Mouse (Mus musculus) neural tube, embryonic 11.5 days (tissue): ENCODE measurements around the gene C5ar2. TPM values are rescaled to one million over a fixed set of nuclear protein-coding genes. Genes with fewer than 3 reads are reported as not detected.
"Not testable (repeated sequence)": the region's sequence is repeated elsewhere in the genome, so short reads cannot be mapped to it uniquely, and the experiment has no call there.

ENCODE experiments used
- ATAC-seq: fragments of 200-750 bp; cut with Nextera tagmentation; 2 replicates; pipeline ENCODE4 v1.8.0; 2017; ENCODE audit warnings: moderate number of reproducible peaks, mild to moderate bottlenecking, moderate TSS enrichment, moderate library complexity; ENCODE audit not compliant: insufficient read depth, low FRiP score, low TSS enrichment
- DNase-seq: peaks from one replicate; pipeline ENCODE4 v3.0.0-alpha.2; 2015; ENCODE audit warnings: low spot score
- H3K27ac ChIP-seq: fragments of 300-500 bp; sonication (generic); 2 replicates; pipeline ENCODE4 v1.5.1; 2014; ENCODE audit warnings: low read depth, mild to moderate bottlenecking, low read length
- H3K27me3 ChIP-seq: fragments of 300-500 bp; sonication (generic); 2 replicates; pipeline ENCODE4 v1.6.1; 2014; ENCODE audit warnings: mild to moderate bottlenecking, low read length, mixed read lengths; ENCODE audit not compliant: control insufficient read depth, insufficient read depth
- H3K36me3 ChIP-seq: fragments of 300-500 bp; sonication (generic); 2 replicates; pipeline ENCODE4 v1.6.1; 2014; ENCODE audit warnings: mild to moderate bottlenecking, low read length, moderate library complexity, mixed read lengths; ENCODE audit not compliant: control insufficient read depth, insufficient read depth
- H3K4me1 ChIP-seq: fragments of 300-500 bp; sonication (generic); 2 replicates; pipeline ENCODE4 v1.6.1; 2014; ENCODE audit warnings: low read length, mixed read lengths; ENCODE audit not compliant: control insufficient read depth, insufficient read depth
- H3K4me2 ChIP-seq: fragments of 300-500 bp; sonication (generic); 2 replicates; pipeline ENCODE4 v1.6.1; 2014; ENCODE audit warnings: low read depth, mild to moderate bottlenecking, moderate library complexity
- H3K4me3 ChIP-seq: fragments of 300-500 bp; sonication (generic); 2 replicates; pipeline ENCODE4 v1.5.1; 2014; ENCODE audit warnings: low read depth, low read length
- H3K9ac ChIP-seq: fragments of 300-500 bp; sonication (generic); 2 replicates; pipeline ENCODE4 v1.6.1; 2014; ENCODE audit warnings: mild to moderate bottlenecking, low read length
- H3K9me3 ChIP-seq: fragments of 300-500 bp; sonication (generic); 2 replicates; pipeline ENCODE4 v1.6.1; 2016; ENCODE audit warnings: low read length; ENCODE audit not compliant: control insufficient read depth
- WGBS: fragments of 180-500 bp; shearing (Covaris S2); extraction: QIAGEN DNeasy Blood & Tissue Kit; methylation state at CpG from one replicate; pipeline ENCODE4 v1.1.7; 2014; 5-methylcytosine and 5-hydroxymethylcytosine counted together
- polyA plus RNA-seq: library from polyadenylated mRNA; unstranded; fragments of >200 nt; fragmentation: Nextera tagmentation; extraction: Ambion mirVana; gene quantifications from 2 replicates; pipeline ENCODE4 v1.2.1, GENCODE M21; 2014

Gene C5ar2
- polyA plus RNA-seq, 1 experiment from 2014 or later, result not detected

DNA sequence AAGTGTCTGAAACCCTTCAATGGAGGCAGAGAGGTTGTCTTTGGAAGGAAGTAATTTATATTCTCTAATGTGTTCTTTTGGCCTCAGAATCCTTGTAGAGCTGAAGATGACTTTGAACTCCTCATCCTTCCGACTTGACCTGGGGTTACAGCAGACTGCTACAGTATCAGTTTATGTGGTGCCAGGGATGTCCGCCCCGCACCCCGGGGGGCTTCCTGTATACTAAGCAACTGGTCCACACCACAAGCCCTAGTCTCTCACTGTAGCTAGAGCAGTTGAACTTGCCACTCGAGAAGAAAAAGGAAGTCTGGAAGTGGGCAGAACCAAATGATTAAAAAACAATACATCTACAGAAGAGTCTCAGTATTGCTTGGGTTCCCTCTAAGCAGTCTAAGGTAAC lies 19.9 kb upstream of the C5ar2 start:
- 80% methylated on average over 5 of the region's 5 CpGs for WGBS
- DNase-seq (no peak), ATAC-seq (no peak)

DNA sequence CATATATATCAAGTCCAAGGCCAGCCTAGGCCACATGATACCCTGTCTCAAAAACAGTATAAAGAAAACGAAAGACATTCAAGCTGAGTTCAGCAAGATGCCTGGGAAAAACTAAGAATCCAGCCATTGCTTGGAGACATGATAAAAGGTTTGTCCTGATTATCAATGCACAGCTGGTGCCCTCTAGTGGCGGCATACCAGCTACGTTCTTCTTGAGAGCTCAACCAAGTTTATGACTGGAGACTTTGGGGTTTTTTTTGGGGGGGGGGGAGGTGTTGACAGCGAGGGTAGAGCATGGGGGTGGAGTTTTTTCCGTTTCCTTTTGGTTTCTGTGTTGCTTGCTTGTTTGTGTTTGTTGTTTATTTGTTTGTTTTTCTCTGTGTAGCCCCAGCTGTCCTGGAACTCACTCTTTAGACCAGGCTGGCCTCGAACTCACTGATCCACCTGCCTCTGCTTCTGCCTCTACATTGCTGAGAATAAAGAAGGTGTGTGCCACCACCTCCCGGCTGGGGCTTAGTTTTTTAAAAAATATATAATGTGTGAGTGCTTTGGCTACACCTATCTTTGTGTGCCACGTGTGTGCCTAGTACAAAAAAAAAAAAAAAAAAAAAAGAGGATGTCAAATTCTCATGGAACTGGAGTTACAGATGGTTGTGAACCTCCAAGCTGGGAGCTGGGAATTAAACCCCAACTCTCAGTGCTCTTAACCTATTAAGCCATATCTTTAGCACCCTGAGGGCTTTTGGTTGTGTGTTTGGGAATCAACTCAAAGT lies 19.2 kb upstream of the C5ar2 start:
- Histone ChIP-seq H3K4me3 (no peak overlapping the region), H3K27me3 (no peaks in the 10 kb centered on the region), H3K9me3 (no peaks in the 10 kb centered on the region), H3K27ac (no peak overlapping the region), H3K36me3 (no peaks in the 10 kb centered on the region), H3K4me1 (no peaks in the 10 kb centered on the region), H3K4me2 (no peak overlapping the region), H3K9ac (no peak overlapping the region)
- no peak for ATAC-seq
- 31% methylated on average over 8 of the region's 8 CpGs for WGBS
- peak; percentile 76 for DNase-seq

More for the DNA sequence above, 19.9 kb upstream of the C5ar2 start:
- H3K36me3 ChIP-seq, result no peaks in the 10 kb centered on the region
- no peak overlapping the region for H3K27ac ChIP-seq
- H3K27me3 ChIP-seq, result no peaks in the 10 kb centered on the region
- H3K9me3 ChIP-seq, result no peaks in the 10 kb centered on the region
- no peak overlapping the region for H3K9ac ChIP-seq
- no peak overlapping the region for H3K4me2 ChIP-seq
- no peak overlapping the region for H3K4me3 ChIP-seq
- H3K4me1 ChIP-seq, result no peaks in the 10 kb centered on the region

DNA sequence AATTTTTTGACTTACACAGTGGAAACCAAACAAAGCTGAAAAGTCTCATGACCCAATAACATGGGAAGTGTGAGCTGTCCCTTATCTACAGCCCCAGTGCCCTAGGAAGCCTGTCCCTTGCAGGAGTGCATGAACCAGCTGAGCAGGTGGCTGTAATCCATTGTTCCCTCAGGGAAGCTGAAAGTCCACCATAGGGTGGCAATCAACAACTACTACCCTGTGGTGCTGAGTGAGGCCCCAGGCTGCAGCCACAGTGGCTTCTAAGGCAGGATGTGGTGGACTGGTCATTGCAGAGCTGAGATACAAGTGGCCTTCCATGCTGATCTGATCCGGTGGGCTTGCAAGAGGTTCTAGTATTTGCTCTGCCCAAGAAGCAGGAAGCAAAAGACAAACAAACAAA lies 17.1 kb upstream of the C5ar2 start:
- ATAC-seq, result no peak
- Histone ChIP-seq H3K9me3 (no peaks in the 10 kb centered on the region), H3K27ac (no peak overlapping the region), H3K27me3 (no peaks in the 10 kb centered on the region), H3K4me3 (no peak overlapping the region), H3K9ac (no peak overlapping the region), H3K4me2 (no peak overlapping the region), H3K4me1 (no peaks in the 10 kb centered on the region), H3K36me3 (no peaks in the 10 kb centered on the region)
- DNase-seq, result no peak
- 68% methylated on average over 1 of the region's 1 CpGs for WGBS

DNA sequence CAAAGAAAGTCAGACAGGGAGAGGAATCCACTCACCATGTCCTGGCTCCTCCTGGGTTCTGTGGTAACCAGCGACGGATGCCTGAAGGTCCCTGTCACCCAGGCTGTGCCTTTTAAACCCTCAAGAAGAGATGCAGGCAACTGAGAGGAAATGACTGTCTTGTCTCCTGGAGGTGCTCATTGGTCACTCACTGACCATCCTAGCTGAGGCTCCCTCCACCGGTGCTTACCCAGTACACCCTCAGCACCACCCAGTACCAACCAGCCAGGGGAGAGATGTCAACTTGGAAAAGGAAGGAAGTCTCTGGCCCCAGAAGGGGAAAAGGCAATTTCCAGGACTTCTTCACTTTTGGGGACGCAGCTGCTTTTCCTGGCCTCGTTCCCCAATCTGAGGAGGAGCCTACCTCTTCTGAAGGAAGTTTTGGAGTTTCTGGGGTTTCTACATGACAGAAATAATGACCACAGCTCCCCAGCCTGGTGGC lies 15.2 kb upstream of the C5ar2 start, which contains the start of gene C5ar1:
Gene C5ar1, minus strand, starts transcription at position 431 of the 481 bp plus-strand sequence.
- Histone ChIP-seq H3K27ac (no peak within 1 kb of the TSS), H3K9me3 (no peaks in the 10 kb centered on the region), H3K27me3 (no peaks in the 10 kb centered on the region), H3K4me2 (no peak within 1 kb of the TSS), H3K4me1 (no peaks in the 10 kb centered on the region), H3K9ac (no peak within 1 kb of the TSS), H3K4me3 (no peak within 1 kb of the TSS), H3K36me3 (no peaks in the 10 kb centered on the region)
- 90% methylated on average over 5 of the region's 5 CpGs for WGBS
- ATAC-seq (no peak), DNase-seq (no peak)

DNA sequence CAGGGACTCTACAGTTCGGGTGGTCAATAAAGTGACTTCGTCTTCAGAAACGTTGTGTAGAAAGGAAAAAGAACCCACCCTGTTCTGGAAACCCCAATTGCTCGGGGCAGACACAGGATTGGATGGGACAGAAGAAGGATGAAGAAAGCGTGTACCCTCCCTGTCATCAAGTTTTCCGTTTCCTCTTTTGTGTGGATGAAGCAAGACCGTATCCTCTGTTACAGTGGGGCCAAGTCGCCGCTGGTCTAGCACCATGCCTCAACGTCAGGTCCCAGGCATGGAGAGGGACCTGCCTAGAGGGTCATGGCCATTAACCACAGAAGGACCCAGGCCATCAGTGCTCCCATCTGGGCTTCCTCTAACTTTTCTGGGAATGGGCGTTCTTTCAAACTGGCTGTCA lies 13.9 kb upstream of the C5ar2 start:
- ATAC-seq (no peak), DNase-seq (no peak)
- Histone ChIP-seq H3K27ac (no peak overlapping the region), H3K27me3 (no peaks in the 10 kb centered on the region), H3K9me3 (no peaks in the 10 kb centered on the region), H3K36me3 (no peaks in the 10 kb centered on the region), H3K4me2 (no peak overlapping the region), H3K4me3 (no peak overlapping the region), H3K4me1 (no peaks in the 10 kb centered on the region), H3K9ac (no peak overlapping the region)
- WGBS, result 90% methylated on average over 11 of the region's 11 CpGs

DNA sequence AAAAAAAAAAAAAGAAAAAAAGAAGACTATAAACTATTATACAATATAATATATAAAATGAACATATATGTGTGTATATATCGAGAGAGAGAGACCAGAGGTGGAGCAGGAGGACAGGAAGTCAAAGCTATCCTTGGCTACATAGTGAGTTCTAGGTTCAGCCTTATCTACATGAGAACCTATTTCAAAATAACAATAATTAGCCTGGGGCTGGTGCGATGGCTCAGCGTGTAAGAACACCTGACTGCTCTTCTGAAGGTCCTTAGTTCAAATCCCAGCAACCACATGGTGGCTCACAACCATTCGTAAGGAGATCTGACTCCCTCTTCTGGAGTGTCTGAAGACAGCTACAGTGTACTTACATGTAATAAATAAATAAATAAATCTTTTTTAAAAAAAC lies 12.0 kb upstream of the C5ar2 start:
- not testable (repeated sequence) for H3K4me1 ChIP-seq, H3K4me2 ChIP-seq, H3K27me3 ChIP-seq, DNase-seq, H3K27ac ChIP-seq, H3K4me3 ChIP-seq, H3K9me3 ChIP-seq, H3K36me3 ChIP-seq, ATAC-seq, H3K9ac ChIP-seq
- WGBS, result 86% methylated on average over 4 of the region's 4 CpGs

DNA sequence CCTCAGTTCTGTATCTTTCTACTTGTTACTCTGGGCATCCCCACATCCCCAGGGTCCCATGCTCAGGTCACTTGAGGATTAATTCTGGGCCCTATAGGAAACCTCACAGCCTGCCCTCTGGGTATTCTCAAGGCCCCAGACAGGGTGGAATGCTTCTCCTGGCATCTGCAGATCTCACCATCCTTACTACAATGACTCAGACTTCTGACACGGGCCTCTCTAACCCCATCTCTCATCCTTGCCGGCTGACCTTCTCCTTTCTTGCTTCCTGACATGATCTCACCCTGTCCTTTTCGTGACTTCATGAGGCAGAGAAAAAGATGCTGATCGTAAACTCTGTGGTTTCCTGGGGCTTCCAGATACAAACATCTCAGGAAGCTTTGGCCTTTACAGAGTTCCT lies 10.2 kb upstream of the C5ar2 start:
- H3K27ac ChIP-seq, result no peak overlapping the region
- H3K9ac ChIP-seq, result no peak overlapping the region
- H3K4me3 ChIP-seq, result no peak overlapping the region
- no peak for DNase-seq
- H3K9me3 ChIP-seq, result no peaks in the 10 kb centered on the region
- no peaks in the 10 kb centered on the region for H3K4me1 ChIP-seq
- no peak for ATAC-seq
- H3K27me3 ChIP-seq, result no peaks in the 10 kb centered on the region
- H3K36me3 ChIP-seq, result no peaks in the 10 kb centered on the region
- no peak overlapping the region for H3K4me2 ChIP-seq
- 70% methylated on average over 4 of the region's 4 CpGs for WGBS

DNA sequence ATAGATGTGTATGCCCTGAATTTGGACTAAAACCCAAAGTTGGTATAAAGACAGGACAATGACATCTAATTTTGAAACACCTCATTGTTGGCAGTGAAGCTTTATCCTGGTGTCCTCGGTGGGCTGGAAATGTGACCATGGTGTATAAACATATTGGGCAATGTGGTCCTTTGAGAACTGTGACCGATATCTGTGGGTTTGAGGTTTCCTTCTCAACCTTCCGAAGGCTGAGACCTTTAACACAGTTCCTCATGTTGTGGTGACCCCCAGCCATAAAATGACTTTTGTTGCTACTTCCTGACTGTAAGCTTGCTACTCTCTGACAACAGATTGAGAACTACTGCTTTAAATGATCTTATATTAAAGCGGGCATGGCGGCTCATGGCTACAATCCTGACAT lies 6.7 kb upstream of the C5ar2 start:
- Histone ChIP-seq H3K4me1 (no peaks in the 10 kb centered on the region), H3K9me3 (no peaks in the 10 kb centered on the region), H3K9ac (no peak overlapping the region), H3K4me2 (no peak overlapping the region), H3K27me3 (no peaks in the 10 kb centered on the region), H3K36me3 (no peaks in the 10 kb centered on the region), H3K27ac (no peak overlapping the region), H3K4me3 (no peak overlapping the region)
- no peak for ATAC-seq
- WGBS, result 86% methylated on average over 5 of the region's 5 CpGs
- DNase-seq, result no peak

DNA sequence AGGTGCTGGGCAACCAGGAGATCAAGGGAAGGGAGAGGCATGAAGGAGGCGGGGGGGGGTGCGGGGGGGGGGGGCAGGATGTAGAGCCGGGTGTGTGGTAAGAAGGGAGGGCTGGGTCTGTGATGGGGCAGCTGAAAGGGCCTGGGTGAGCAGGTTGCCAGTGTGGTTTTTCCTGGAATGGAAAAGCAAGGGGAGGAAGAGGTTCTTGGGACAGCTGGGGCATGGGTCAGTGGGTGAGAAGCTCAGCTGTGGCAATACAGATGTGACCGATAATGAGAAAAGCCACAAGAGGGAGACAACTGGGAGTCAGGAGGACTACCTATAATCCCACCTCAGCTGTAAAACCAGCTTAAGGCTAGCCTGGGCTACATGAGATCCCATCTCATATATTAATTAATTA lies 2.0 kb upstream of the C5ar2 start:
- Histone ChIP-seq H3K4me3 (no peak overlapping the region), H3K9ac (no peak overlapping the region), H3K9me3 (no peaks in the 10 kb centered on the region), H3K27me3 (no peaks in the 10 kb centered on the region), H3K4me1 (no peaks in the 10 kb centered on the region), H3K27ac (no peak overlapping the region), H3K4me2 (no peak overlapping the region), H3K36me3 (no peaks in the 10 kb centered on the region; the same call in 1 of the 2 replicates)
- no peak for DNase-seq
- WGBS, result 60% methylated on average over 1 of the region's 4 CpGs
- ATAC-seq, result no peak
